Mouse (Mus musculus) lung, adult 2 months (tissue): ENCODE measurements around the gene Fggy.

ENCODE experiments used
- CTCF ChIP-seq: fragments of 200-500 bp; IDR thresholded peaks from 2 replicates; pipeline ENCODE4 v1.5.1; 2011; ENCODE audit warnings: mild to moderate bottlenecking, low read length, control low read depth; ENCODE audit not compliant: insufficient read depth
- POLR2A ChIP-seq: fragments of 200-500 bp; IDR thresholded peaks from 2 replicates; pipeline ENCODE4 v1.6.1; 2011; ENCODE audit warnings: low read depth, mild to moderate bottlenecking, control low read depth, low read length, borderline replicate concordance; ENCODE audit errors: extremely low read depth

- TF ChIP-seq POLR2A (peak; percentile 46; the same call in 1 of the 2 replicates), CTCF (no peak)
Measured at GRCm38 (mm10) chr4:95966928-95967724, 409.8 kb downstream of the Fggy start, which contains the start of gene Hook1.
